Mouse (Mus musculus) spleen, adult 2 months (tissue): ENCODE results near the gene Ubc. TPM values are rescaled to one million over a fixed set of nuclear protein-coding genes. Genes with fewer than 3 reads are reported as not detected.

Experiments
- DNase-seq, 2 experiments: peaks; one replicate each; pipeline versions ENCODE4 v3.0.0 to v3.0.0-alpha.2; 2012 to 2021; ENCODE audit warnings: low spot score in 2 of 2, low read depth in 1 of 2
- H3K27ac ChIP-seq: fragments of 200-500 bp; 2 replicates; pipeline ENCODE4 v1.5.1; 2012; ENCODE audit warnings: low read length, inconsistent platforms; ENCODE audit not compliant: insufficient read depth
- H3K27me3 ChIP-seq: fragments of 200-500 bp; 2 replicates; pipeline ENCODE4 v1.6.1; 2012; ENCODE audit warnings: mild to moderate bottlenecking, moderate library complexity, low read length, inconsistent platforms; ENCODE audit not compliant: control insufficient read depth, insufficient read depth
- H3K36me3 ChIP-seq: fragments of 200-500 bp; 2 replicates; pipeline ENCODE4 v1.6.1; 2012; ENCODE audit warnings: mild to moderate bottlenecking, low read length, inconsistent platforms; ENCODE audit not compliant: control insufficient read depth, insufficient read depth
- H3K4me1 ChIP-seq: fragments of 200-500 bp; 2 replicates; pipeline ENCODE4 v1.6.1; 2011; ENCODE audit warnings: inconsistent platforms; ENCODE audit not compliant: control insufficient read depth, insufficient read depth, insufficient read length
- H3K4me3 ChIP-seq: fragments of 200-500 bp; 2 replicates; pipeline ENCODE4 v1.5.1; 2011; ENCODE audit warnings: mild to moderate bottlenecking, inconsistent platforms; ENCODE audit not compliant: insufficient read depth, insufficient read length; ENCODE audit errors: extremely low read depth
- CTCF ChIP-seq: fragments of 200-500 bp; IDR thresholded peaks from 2 replicates; pipeline ENCODE4 v1.5.1; 2011; ENCODE audit warnings: mild to moderate bottlenecking, inconsistent platforms; ENCODE audit not compliant: insufficient read depth, insufficient read length, insufficient replicate concordance; ENCODE audit errors: extremely low read depth
- POLR2A ChIP-seq: fragments of 200-500 bp; IDR thresholded peaks from 2 replicates; pipeline ENCODE4 v1.6.1; 2011; ENCODE audit warnings: low read depth, low read length, inconsistent platforms
- WGBS: fragments of 180-500 bp; shearing (Covaris S2); methylation state at CpG from one replicate; pipeline ENCODE4 v1.1.7; 2018; 5-methylcytosine and 5-hydroxymethylcytosine counted together
- polyA plus RNA-seq: library from polyadenylated mRNA; depleted of rRNA; stranded (reverse); fragments of >200 nt; gene quantifications from 2 replicates; pipeline ENCODE4 v1.2.3, GENCODE M21; 2012

Ubc gene
- polyA plus RNA-seq, 1 experiment: 316 TPM

DNA sequence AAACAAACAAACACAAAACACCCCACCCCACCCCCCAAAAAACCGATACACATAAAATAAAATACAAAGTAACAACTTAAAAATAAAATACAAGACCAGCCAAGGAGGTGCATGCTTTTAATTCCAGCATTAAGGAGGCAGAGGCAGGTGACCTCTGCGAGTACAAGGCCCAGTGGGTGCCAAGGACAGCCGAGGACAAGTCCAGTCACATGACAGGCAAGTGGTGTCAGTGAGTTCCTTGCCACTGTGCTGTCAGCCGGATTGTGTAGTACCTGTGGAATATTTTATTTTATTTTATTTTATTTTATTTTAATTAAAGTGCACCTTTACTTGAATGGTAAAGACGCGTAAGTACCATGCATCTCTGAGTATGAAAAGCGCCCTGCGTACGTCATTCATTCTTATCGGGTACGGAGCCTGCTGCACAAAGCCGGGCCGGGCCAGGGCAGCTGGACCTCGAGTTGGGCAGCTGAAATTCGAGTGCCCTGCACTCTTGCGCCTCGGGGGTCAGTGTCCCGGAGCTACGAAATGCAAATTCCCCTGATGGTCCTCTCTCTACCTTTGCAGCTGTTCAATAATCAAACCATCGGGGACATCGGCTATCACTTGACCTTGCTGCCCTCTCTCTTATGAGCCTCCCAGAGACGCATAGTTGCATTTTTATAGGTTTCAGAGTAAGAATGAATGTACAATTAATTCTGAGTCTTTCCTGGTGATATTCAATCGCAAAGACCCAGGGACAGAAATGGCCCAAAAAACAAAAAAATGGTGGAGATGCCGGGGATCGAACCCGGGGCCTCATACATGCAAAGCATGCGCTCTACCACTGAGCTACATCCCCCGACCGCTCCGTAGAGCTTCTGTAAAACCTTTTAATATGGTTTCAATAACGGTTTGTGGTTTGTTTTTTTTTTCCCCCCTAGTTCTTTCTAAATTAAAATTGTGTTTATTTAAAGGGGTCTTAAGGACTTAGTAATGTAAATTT lies 13.8 kb upstream of the Ubc start:
- DNase-seq: peak in 1 of 2 experiments; percentile 37
- WGBS: 41% methylated on average over 31 of the region's 31 CpGs
- peaks cover 8% of the 10 kb centered on the region; the same call in 1 of the 2 replicates for H3K4me1 ChIP-seq
- no peak overlapping the region for H3K27ac ChIP-seq
- TF ChIP-seq CTCF (no peak), POLR2A (no peak)
- no peaks in the 10 kb centered on the region for H3K27me3 ChIP-seq
- no peaks in the 10 kb centered on the region for H3K36me3 ChIP-seq
- H3K4me3 ChIP-seq: no peak overlapping the region

DNA sequence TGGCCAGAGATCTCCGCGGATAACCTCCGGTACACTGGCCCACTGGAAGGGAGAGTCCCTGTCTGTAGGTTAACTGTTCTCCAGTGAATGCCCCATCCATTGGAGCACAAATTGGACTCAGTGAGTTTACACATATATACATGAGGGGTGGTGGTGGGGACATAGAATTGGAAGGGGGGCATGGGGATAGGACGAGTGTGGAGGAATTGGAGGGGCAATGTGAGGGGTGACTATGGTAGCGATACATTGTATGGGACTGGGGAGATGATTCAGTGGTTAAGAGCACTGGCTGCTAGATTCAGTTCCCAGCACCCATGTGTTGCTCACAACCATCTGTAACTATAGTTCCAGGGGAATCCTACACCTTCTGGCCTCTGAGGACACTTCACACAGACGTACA lies 13.0 kb upstream of the Ubc start:
- DNase-seq: no peak
- WGBS: 86% methylated on average over 6 of the region's 6 CpGs
- H3K27me3 ChIP-seq: no peaks in the 10 kb centered on the region
- no peak overlapping the region for H3K27ac ChIP-seq
- H3K4me1 ChIP-seq: peaks cover 8% of the 10 kb centered on the region; the same call in 1 of the 2 replicates
- no peak overlapping the region for H3K4me3 ChIP-seq
- TF ChIP-seq CTCF: no peak
- no peak for TF ChIP-seq POLR2A
- no peaks in the 10 kb centered on the region for H3K36me3 ChIP-seq

DNA sequence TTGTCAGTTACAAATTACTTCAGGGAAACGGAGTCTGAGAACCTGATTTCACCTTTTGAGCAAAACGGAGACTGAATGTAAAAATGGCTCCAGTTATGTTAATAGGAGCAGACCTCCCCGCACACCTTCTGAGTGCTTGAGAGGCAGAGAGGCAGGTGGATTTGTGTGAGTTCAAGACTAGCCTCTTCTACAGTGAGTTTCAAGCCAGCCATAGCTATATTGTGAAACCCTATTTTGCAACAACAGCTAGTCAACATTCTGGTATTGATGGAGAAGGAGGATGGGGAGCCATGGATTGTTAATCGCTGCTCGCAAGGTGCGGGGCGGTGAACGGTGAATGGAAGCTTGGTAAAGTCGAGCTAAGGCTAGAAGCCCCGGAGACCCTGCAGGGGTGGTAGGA lies 12.5 kb upstream of the Ubc start:
- Histone ChIP-seq H3K27me3 (no peaks in the 10 kb centered on the region), H3K36me3 (no peaks in the 10 kb centered on the region), H3K4me3 (no peak overlapping the region), H3K27ac (no peak overlapping the region), H3K4me1 (peaks cover 8% of the 10 kb centered on the region; the same call in 1 of the 2 replicates)
- WGBS: 89% methylated on average over 10 of the region's 10 CpGs
- TF ChIP-seq CTCF (no peak), POLR2A (no peak)
- no peak for DNase-seq

DNA sequence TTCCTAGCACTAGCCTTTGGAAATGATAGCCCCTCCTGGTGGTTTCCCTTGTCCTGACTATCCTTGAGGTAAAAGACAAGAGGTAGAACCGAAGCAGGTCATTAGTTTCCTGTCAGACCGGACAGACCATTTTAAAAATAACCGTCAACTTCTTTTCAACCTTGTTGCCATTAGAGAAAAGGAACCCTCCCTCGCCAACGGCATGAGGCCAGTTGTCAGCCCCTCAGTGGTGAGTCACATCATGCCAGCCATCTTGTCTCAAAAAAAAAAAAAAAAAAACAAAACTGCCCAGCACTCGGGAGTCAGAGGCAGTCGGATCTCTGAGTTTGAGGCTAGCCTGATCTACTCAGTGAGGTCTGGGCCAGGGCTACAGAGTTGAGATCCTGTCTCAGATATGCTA lies 10.9 kb upstream of the Ubc start:
- DNase-seq: no peak
- no peak for TF ChIP-seq POLR2A
- TF ChIP-seq CTCF: no peak
- 71% methylated on average over 7 of the region's 7 CpGs for WGBS

DNA sequence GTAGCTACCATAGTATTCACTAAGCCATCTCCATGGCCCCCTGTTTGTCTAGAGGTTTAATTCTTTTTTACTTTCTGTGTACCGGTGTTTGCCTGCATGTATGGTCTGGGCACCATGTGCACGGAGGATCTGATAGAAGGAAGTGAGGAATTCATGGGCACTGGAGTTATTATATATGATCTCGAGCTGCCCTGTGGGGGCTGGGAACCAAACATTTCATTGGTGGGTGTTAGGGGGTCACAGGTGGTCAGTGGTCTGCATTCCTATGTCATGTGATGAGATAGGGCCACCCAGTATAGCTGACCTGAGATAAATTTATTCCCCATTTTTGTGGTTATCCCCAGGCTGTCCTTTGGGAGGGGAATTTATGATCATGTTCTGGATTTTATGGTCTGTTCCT lies 5.0 kb upstream of the Ubc start:
- Histone ChIP-seq H3K4me1 (peaks cover 8% of the 10 kb centered on the region; the same call in 1 of the 2 replicates), H3K27ac (no peak overlapping the region), H3K27me3 (no peaks in the 10 kb centered on the region), H3K4me3 (no peak overlapping the region), H3K36me3 (no peaks in the 10 kb centered on the region)
- no peak for TF ChIP-seq POLR2A
- no peak for TF ChIP-seq CTCF
- DNase-seq: no peak
- WGBS: 48% methylated on average over 3 of the region's 3 CpGs

More for the DNA sequence above, 10.9 kb upstream of the Ubc start:
- no peaks in the 10 kb centered on the region for H3K36me3 ChIP-seq
- no peak overlapping the region for H3K4me3 ChIP-seq
- H3K4me1 ChIP-seq: no peaks in the 10 kb centered on the region
- no peak overlapping the region for H3K27ac ChIP-seq
- H3K27me3 ChIP-seq: no peaks in the 10 kb centered on the region

DNA sequence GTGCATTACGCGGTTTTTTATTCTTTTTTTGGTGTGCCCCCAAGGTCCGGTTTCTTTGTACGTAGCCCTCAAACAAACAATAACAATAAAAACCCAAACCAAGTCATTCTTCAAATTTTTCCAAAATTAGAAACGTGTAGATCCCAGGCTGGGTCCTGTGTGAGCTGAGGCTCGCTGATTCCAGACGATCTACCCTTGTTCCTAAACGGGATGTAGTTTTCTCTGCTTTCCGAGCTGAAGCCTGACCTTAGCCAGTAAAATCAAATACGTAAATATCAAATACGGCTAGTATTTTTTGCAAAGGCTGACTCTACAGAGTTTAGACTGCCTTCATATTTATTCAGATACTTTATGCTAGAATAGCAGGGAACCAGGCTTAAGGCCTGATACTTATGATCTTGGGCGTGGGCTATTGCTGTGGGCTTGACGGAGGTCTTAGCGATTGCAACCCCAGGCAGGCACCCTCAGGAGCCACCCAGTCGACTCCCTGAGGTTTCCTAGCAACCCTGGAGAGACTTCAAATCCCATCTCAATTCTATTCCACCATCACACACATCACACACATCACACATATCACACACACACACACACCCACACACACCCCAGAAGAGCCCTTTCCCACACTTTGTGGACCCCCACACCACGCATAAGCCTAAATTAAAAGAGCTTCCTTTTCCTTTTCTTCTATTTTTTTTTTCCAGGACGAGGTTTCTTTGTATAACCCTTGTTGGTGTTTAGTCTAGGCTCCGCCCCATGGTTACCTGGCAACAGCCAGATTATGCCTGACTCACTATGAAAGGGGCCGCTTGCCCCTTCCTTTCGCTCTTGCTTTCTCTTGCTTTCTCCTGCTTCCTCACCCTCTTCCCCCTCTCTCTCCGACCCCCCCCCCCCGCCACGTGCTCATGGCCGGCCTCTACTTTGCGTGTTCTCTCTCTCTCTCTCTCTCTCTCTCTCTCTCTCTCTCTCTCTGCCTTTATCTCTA lies 3.9 kb upstream of the Ubc start:
- DNase-seq: peak; percentile 75 to 85
- no peak for TF ChIP-seq CTCF
- H3K27me3 ChIP-seq: no peaks in the 10 kb centered on the region
- peaks cover 8% of the 10 kb centered on the region; the same call in 1 of the 2 replicates for H3K4me1 ChIP-seq
- peak overlapping the region; percentile 64 for H3K4me3 ChIP-seq
- H3K36me3 ChIP-seq: no peaks in the 10 kb centered on the region
- peak overlapping the region; percentile 98 for H3K27ac ChIP-seq
- 8% methylated on average over 24 of the region's 25 CpGs for WGBS
